ENCODE assay signal across 29 mouse cellular contexts in the genomic region with DNA sequence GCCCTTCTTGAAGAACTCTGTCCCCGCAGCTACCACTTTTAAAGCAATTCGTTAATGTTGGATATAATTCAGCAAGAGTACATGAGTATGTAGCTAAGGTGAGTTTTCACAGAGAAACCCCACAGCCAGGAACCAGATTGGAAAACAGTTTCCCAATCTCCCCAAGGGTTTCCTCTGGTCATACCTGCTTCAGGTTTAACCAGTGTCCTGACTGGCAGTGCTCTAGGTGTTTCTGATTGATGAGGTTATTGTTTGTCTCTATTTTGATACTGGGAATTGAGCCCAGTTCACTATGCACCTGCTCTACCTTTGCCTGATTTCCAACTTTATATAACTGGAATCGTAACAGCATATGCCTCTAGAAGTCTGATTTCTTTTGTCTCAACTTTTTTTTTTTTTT.
DNase-seq lines count a peak whose midpoint lies in the region; ATAC-seq and TF ChIP-seq lines count a peak whose summit lies in the region.
"Had no signal": no experiment of that assay in that cellular context is flagged by ENCODE, and none has a peak within 500 bp of the region (broad histone marks: within the 10 kb centered on the region; RNA-seq: fewer than 3 reads in every experiment).

No protein-coding gene starts in this region.

- 93% methylated on average over 3 of the region's 3 CpGs for WGBS in kidney, postnatal 0 days
- WGBS in midbrain, embryonic 11.5 days: 91% methylated on average over 3 of the region's 3 CpGs
- WGBS in midbrain, embryonic 13.5 days: 93% methylated on average over 3 of the region's 3 CpGs
- WGBS in stomach, postnatal 0 days: 73% methylated on average over 3 of the region's 3 CpGs

- 0 out of 2 replicates have a peak overlapping the region, but pooled peaks have one; percentile 31 for H3K27ac ChIP-seq in kidney, postnatal 0 days
- H3K27ac ChIP-seq in midbrain, embryonic 11.5 days (ENCODE audit: low read depth, low read length): no peak overlapping the region
- no peak overlapping the region for H3K27ac ChIP-seq in midbrain, embryonic 13.5 days
- 0 out of 2 replicates have a peak overlapping the region, but pooled peaks have one; percentile 24 for H3K27ac ChIP-seq in stomach, postnatal 0 days (replicated peaks)
- H3K27ac ChIP-seq: embryonic facial prominence, embryonic 13.5 days; embryonic facial prominence, embryonic 15.5 days; forebrain, embryonic 10.5 days; forebrain, embryonic 12.5 days had no signal

- no peak for ATAC-seq in kidney, postnatal 0 days (replicated peaks; ENCODE audit: low FRiP score, low read depth)
- no peak for ATAC-seq in midbrain, embryonic 11.5 days (ENCODE audit: low FRiP score)
- ATAC-seq in midbrain, embryonic 13.5 days: no peak
- ATAC-seq in stomach, postnatal 0 days (ENCODE audit: low FRiP score, low TSS enrichment): no peak
- ATAC-seq: activated CD4-positive, CD25-positive, alpha-beta regulatory T cell, adult 4 months; CD4-positive, CD25-positive, alpha-beta regulatory T cell, adult 4 months; forebrain, embryonic 14.5 days; Patski had no signal

- H3K27me3 ChIP-seq in kidney, postnatal 0 days (ENCODE audit: insufficient read depth, low read length): no peaks in the 10 kb centered on the region
- no peaks in the 10 kb centered on the region for H3K27me3 ChIP-seq in midbrain, embryonic 11.5 days (ENCODE audit: control insufficient read depth, insufficient read depth, low read length)
- no peaks in the 10 kb centered on the region for H3K27me3 ChIP-seq in midbrain, embryonic 13.5 days
- no peaks in the 10 kb centered on the region for H3K27me3 ChIP-seq in stomach, postnatal 0 days (ENCODE audit: control insufficient read depth, insufficient read depth, low read length)
- H3K27me3 ChIP-seq: CH12.LX; embryonic facial prominence, embryonic 13.5 days; embryonic facial prominence, embryonic 15.5 days; forebrain, embryonic 12.5 days; Patski had no signal

- TF ChIP-seq CTCF in kidney, postnatal 0 days (IDR thresholded peaks at IDR 0.05; ENCODE audit: low read depth): no peak
- TF ChIP-seq CTCF in stomach, postnatal 0 days (IDR thresholded peaks at IDR 0.05; ENCODE audit: low read depth): no peak

- no peak overlapping the region for H3K4me2 ChIP-seq in kidney, postnatal 0 days (ENCODE audit: low read length)
- H3K4me2 ChIP-seq in midbrain, embryonic 11.5 days: no peak overlapping the region
- no peak overlapping the region for H3K4me2 ChIP-seq in midbrain, embryonic 13.5 days (replicated peaks)
- no peak overlapping the region for H3K4me2 ChIP-seq in stomach, postnatal 0 days (replicated peaks; ENCODE audit: low read depth)
- H3K4me2 ChIP-seq: embryonic facial prominence, embryonic 13.5 days; embryonic facial prominence, embryonic 15.5 days; forebrain, embryonic 12.5 days had no signal

- no peak overlapping the region for H3K4me3 ChIP-seq in kidney, postnatal 0 days (replicated peaks; ENCODE audit: low read depth, low read length)
- H3K4me3 ChIP-seq in midbrain, embryonic 11.5 days (ENCODE audit: low read depth, low read length): no peak overlapping the region
- H3K4me3 ChIP-seq in midbrain, embryonic 13.5 days (replicated peaks): no peak overlapping the region
- no peak overlapping the region for H3K4me3 ChIP-seq in stomach, postnatal 0 days (ENCODE audit: low read depth, low read length)
- H3K4me3 ChIP-seq: embryonic facial prominence, embryonic 13.5 days; embryonic facial prominence, embryonic 15.5 days; erythroblast, embryonic 14.5 days; forebrain, embryonic 10.5 days; forebrain, embryonic 12.5 days had no signal

- H3K36me3 ChIP-seq in kidney, postnatal 0 days (ENCODE audit: insufficient read depth, low read length): 0 out of 2 replicates have a peak, but pooled peaks cover 5% of the 10 kb centered on the region
- no peaks in the 10 kb centered on the region for H3K36me3 ChIP-seq in midbrain, embryonic 11.5 days (ENCODE audit: control insufficient read depth, insufficient read depth, low read length)
- no peaks in the 10 kb centered on the region for H3K36me3 ChIP-seq in midbrain, embryonic 13.5 days
- no peaks in the 10 kb centered on the region for H3K36me3 ChIP-seq in stomach, postnatal 0 days (ENCODE audit: control insufficient read depth, insufficient read depth, low read length)
- H3K36me3 ChIP-seq: embryonic facial prominence, embryonic 13.5 days; embryonic facial prominence, embryonic 15.5 days; forebrain, embryonic 10.5 days; forebrain, embryonic 12.5 days; G1E had no signal

- no peak overlapping the region for H3K9ac ChIP-seq in kidney, postnatal 0 days (ENCODE audit: low read depth, low read length)
- no peak overlapping the region for H3K9ac ChIP-seq in midbrain, embryonic 11.5 days (ENCODE audit: low read length)
- no peak overlapping the region for H3K9ac ChIP-seq in midbrain, embryonic 13.5 days (replicated peaks)
- no peak overlapping the region for H3K9ac ChIP-seq in stomach, postnatal 0 days (ENCODE audit: low read length)
- H3K9ac ChIP-seq: embryonic facial prominence, embryonic 13.5 days; embryonic facial prominence, embryonic 15.5 days; forebrain, embryonic 12.5 days had no signal

- TF ChIP-seq EP300 in stomach, postnatal 0 days (optimal IDR thresholded peaks at IDR 0.05): no peak

- peak; percentile 46 for DNase-seq in heart, adult 11 months
- DNase-seq in heart, postnatal 4 days: no peak
- DNase-seq in kidney, postnatal 0 days (ENCODE audit: low spot score): no peak
- no peak for DNase-seq in kidney, adult 9 months
- DNase-seq in midbrain, embryonic 11.5 days (ENCODE audit: low spot score, missing footprints): peak; percentile 41
- no peak for DNase-seq in stomach, postnatal 0 days (ENCODE audit: low spot score)
- no peak for DNase-seq in cerebellum, postnatal 14 days
- DNase-seq: adrenal gland, adult 8-10 months; adrenal gland, postnatal 14 days; adrenal gland, postnatal 36 days; B cell, adult 2 months; cerebellum, adult 11-12 months; cerebellum, adult 2 months; cerebellum, adult 9-10 months; cerebellum, postnatal 10 days; cerebellum, postnatal 36 days; embryo, embryonic 11 days had no signal

- peaks cover 8% of the 10 kb centered on the region for H3K4me1 ChIP-seq in kidney, postnatal 0 days (replicated peaks; ENCODE audit: insufficient read depth, low read length)
- H3K4me1 ChIP-seq in midbrain, embryonic 11.5 days (ENCODE audit: control insufficient read depth, insufficient read depth, low read length): peaks cover 4% of the 10 kb centered on the region; the same call in 1 of the 2 replicates
- peaks cover 15% of the 10 kb centered on the region for H3K4me1 ChIP-seq in midbrain, embryonic 13.5 days (replicated peaks)
- H3K4me1 ChIP-seq in stomach, postnatal 0 days (replicated peaks; ENCODE audit: control insufficient read depth, insufficient read depth): 0 out of 2 replicates have a peak, but pooled peaks cover 2% of the 10 kb centered on the region

- no peaks in the 10 kb centered on the region for H3K9me3 ChIP-seq in kidney, postnatal 0 days (replicated peaks; ENCODE audit: low read length)
- no peaks in the 10 kb centered on the region for H3K9me3 ChIP-seq in midbrain, embryonic 11.5 days (ENCODE audit: control insufficient read depth, low read length)
- H3K9me3 ChIP-seq in midbrain, embryonic 13.5 days: no peaks in the 10 kb centered on the region
- no peaks in the 10 kb centered on the region for H3K9me3 ChIP-seq in stomach, postnatal 0 days (ENCODE audit: control insufficient read depth, low read length)
- H3K9me3 ChIP-seq: embryonic facial prominence, embryonic 13.5 days; embryonic facial prominence, embryonic 15.5 days; forebrain, embryonic 10.5 days; forebrain, embryonic 12.5 days had no signal

Comparison
In these comparisons a context has a peak if more than half of its experiments do, and no peak if none do; other contexts are left out.
1. DNase-seq: peak in heart, adult 11 months (single experiment) and midbrain, embryonic 11.5 days (single experiment); none in heart, postnatal 4 days (single experiment), kidney, postnatal 0 days (single experiment), kidney, adult 9 months (single experiment), stomach, postnatal 0 days (single experiment) and cerebellum, postnatal 14 days (0 of 2).
2. H3K27ac ChIP-seq: peak in kidney, postnatal 0 days (single experiment) and stomach, postnatal 0 days (single experiment); none in midbrain, embryonic 11.5 days (single experiment) and midbrain, embryonic 13.5 days (single experiment).